Mouse (Mus musculus): ENCODE data around the gene Fut2. TPM values are rescaled to one million over a fixed set of nuclear protein-coding genes. Genes with fewer than 3 reads are reported as not detected.

Gene Fut2
- polyA plus RNA-seq, 1 experiment: 1.2 TPM

DNA sequence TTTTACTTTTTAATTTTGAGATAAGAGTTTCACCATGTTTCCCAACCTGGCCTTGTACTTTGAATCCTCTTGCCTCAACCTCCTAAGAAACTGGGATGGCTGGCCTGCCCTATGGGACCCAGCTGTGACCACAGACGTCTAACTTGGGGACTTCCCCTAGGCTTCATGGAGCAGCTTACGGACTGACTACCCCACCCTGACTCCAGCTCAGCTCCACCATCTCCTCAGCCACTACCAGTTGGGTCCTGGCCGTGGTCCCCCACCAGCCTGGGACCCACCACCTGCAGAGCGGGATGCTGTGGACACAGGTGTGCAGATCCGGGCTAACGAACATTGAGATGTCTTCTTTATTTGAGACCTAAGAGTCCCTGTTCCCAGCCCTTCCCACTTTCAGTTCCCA lies 28.5 kb downstream of the Fut2 start:
- H3K4me3 ChIP-seq (ENCODE audit: low read depth, low read length): no peak overlapping the region
- 87% methylated on average over 6 of the region's 6 CpGs for WGBS
- peaks cover 4% of the 10 kb centered on the region for H3K4me1 ChIP-seq (ENCODE audit: control insufficient read depth, insufficient read depth, insufficient read length, low read length)
- peaks cover 26% of the 10 kb centered on the region; the same call in 1 of the 2 replicates for H3K27me3 ChIP-seq (ENCODE audit: control insufficient read depth, insufficient read depth, low read length)
- H3K27ac ChIP-seq (ENCODE audit: insufficient read depth, low read depth, low read length): no peak overlapping the region
- TF ChIP-seq CTCF (IDR thresholded peaks at IDR 0.05; ENCODE audit: extremely low read depth, insufficient read length, insufficient replicate concordance, low read depth, low read length) (no peak), POLR2A (IDR thresholded peaks at IDR 0.05; ENCODE audit: low read depth, low read length) (no peak)
- no peaks in the 10 kb centered on the region for H3K36me3 ChIP-seq (ENCODE audit: control insufficient read depth, insufficient read depth, low read length)

DNA sequence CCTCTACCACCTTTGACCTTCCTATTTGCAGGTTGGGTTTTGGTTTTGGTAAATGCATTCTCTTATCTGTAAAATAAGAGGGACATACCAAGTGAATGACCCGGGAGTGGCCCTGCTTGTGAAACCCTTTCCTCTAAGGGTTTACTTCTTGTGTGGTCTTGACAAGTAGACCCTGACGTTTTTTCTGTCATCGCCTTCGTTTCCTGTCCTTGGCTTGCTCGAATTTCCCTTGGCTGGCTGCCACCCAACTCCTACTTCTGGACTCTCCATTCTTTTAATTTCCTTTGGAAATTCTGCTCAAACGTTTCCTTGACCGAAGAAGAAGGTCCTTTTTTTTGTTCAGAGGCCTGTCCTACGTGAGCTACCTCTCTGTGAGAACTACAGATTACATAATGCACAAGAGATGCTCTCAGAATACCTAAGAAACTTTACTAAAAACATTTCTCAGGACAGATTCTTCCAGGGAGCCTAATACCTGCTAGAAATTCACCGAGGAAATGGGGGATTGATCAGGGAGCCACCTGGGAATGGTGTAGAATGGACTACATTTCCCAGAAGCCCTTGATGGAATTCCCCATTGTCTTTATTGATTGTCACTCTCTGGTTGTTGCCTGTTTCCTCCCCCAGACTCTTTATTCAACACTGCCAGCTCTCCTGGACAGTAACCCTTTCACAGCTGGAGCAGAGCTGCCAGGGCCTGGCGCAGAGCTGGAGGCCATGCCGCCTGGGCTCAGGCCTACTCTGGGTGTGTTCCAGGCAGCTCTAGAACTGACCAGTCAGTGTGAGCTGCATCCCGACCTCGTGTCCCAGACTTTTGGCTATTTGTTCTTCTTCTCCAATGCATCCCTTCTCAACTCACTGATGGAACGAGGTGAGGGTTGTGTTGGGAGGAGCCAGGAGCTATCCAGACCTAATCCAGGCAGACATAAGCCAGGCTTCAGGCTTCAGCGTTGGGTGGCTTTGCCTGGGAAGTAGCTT lies 30.2 kb downstream of the Fut2 start:
- H3K4me3 ChIP-seq (ENCODE audit: low read depth, low read length): no peak overlapping the region
- WGBS: 79% methylated on average over 15 of the region's 15 CpGs
- H3K27ac ChIP-seq (ENCODE audit: insufficient read depth, low read depth, low read length): no peak overlapping the region
- TF ChIP-seq POLR2A (IDR thresholded peaks at IDR 0.05; ENCODE audit: low read depth, low read length) (no peak), CTCF (IDR thresholded peaks at IDR 0.05; ENCODE audit: extremely low read depth, insufficient read length, insufficient replicate concordance, low read depth, low read length) (no peak)
- no peaks in the 10 kb centered on the region for H3K36me3 ChIP-seq (ENCODE audit: control insufficient read depth, insufficient read depth, low read length)
- H3K4me1 ChIP-seq (ENCODE audit: control insufficient read depth, insufficient read depth, insufficient read length, low read length): peaks cover 4% of the 10 kb centered on the region
- H3K27me3 ChIP-seq (ENCODE audit: control insufficient read depth, insufficient read depth, low read length): peaks cover 26% of the 10 kb centered on the region

DNA sequence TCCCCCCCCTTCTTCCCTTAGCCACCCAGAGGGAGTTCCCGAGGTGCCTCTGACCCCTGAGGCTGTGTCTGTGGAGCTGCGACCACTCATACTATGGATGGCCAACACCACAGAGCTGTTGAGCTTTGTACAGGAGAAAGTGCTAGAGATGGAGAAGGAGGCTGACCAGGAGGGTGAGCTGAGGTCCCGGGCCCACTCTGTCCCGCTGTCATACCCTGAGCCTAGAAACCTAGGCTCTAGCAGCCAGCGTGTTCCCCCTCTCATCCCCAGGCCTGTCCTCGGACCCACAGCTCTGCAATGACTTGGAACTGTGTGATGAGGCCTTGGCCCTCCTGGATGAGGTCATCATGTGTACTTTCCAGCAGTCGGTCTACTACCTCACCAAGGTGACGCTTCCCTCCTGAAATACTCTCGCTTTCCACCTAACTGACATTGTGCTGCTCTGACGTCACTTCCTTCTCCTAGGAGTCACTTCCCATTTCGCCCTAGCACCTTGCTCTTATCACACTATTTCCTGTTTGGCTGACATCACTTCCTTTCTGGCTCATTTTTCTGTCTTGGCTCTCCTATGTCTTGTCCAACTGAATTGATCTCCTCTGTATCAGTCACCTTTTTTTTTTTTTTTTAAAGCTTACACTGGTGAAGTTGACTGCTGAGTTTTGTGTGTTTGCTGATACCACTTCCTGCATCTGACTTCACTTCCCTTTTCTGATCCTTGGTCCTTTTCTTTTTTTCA lies 31.1 kb downstream of the Fut2 start:
- WGBS: 79% methylated on average over 11 of the region's 11 CpGs
- H3K4me1 ChIP-seq (ENCODE audit: control insufficient read depth, insufficient read depth, insufficient read length, low read length): peaks cover 4% of the 10 kb centered on the region
- no peak overlapping the region for H3K4me3 ChIP-seq (ENCODE audit: low read depth, low read length)
- H3K27ac ChIP-seq (ENCODE audit: insufficient read depth, low read depth, low read length): peak overlapping the region; percentile 6; the same call in 1 of the 2 replicates
- peaks cover 25% of the 10 kb centered on the region for H3K27me3 ChIP-seq (ENCODE audit: control insufficient read depth, insufficient read depth, low read length)
- TF ChIP-seq POLR2A (IDR thresholded peaks at IDR 0.05; ENCODE audit: low read depth, low read length) (no peak), CTCF (IDR thresholded peaks at IDR 0.05; ENCODE audit: extremely low read depth, insufficient read length, insufficient replicate concordance, low read depth, low read length) (no peak)
- H3K36me3 ChIP-seq (ENCODE audit: control insufficient read depth, insufficient read depth, low read length): no peaks in the 10 kb centered on the region

DNA sequence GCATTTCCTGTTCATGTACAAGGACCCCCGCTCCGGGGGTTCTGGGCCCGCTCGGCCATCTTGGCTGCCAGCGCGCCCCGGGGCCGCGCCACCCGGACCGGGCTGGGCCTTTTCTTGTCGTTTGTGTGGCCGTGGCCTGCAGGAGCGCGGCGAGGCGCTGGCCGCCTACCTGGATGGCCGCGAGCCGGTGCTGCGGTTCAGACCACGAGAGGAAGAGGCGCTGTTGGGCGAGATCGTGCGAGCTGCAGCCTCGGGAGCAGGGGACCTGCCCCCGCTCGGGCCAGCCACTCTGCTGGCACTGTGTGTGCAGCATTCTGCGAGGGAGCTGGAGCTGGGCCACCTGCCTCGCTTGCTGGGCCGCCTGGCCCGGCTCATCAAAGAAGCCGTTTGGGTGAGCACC lies 33.7 kb downstream of the Fut2 start:
- peaks cover 2% of the 10 kb centered on the region for H3K4me1 ChIP-seq (ENCODE audit: control insufficient read depth, insufficient read depth, insufficient read length, low read length)
- no peaks in the 10 kb centered on the region for H3K36me3 ChIP-seq (ENCODE audit: control insufficient read depth, insufficient read depth, low read length)
- no peak overlapping the region for H3K27ac ChIP-seq (ENCODE audit: insufficient read depth, low read depth, low read length)
- TF ChIP-seq CTCF (IDR thresholded peaks at IDR 0.05; ENCODE audit: extremely low read depth, insufficient read length, insufficient replicate concordance, low read depth, low read length): no peak
- no peak for TF ChIP-seq POLR2A (IDR thresholded peaks at IDR 0.05; ENCODE audit: low read depth, low read length)
- H3K4me3 ChIP-seq (ENCODE audit: low read depth, low read length): no peak overlapping the region
- 33% methylated on average over 35 of the region's 35 CpGs for WGBS
- H3K27me3 ChIP-seq (ENCODE audit: control insufficient read depth, insufficient read depth, low read length): peaks cover 36% of the 10 kb centered on the region

DNA sequence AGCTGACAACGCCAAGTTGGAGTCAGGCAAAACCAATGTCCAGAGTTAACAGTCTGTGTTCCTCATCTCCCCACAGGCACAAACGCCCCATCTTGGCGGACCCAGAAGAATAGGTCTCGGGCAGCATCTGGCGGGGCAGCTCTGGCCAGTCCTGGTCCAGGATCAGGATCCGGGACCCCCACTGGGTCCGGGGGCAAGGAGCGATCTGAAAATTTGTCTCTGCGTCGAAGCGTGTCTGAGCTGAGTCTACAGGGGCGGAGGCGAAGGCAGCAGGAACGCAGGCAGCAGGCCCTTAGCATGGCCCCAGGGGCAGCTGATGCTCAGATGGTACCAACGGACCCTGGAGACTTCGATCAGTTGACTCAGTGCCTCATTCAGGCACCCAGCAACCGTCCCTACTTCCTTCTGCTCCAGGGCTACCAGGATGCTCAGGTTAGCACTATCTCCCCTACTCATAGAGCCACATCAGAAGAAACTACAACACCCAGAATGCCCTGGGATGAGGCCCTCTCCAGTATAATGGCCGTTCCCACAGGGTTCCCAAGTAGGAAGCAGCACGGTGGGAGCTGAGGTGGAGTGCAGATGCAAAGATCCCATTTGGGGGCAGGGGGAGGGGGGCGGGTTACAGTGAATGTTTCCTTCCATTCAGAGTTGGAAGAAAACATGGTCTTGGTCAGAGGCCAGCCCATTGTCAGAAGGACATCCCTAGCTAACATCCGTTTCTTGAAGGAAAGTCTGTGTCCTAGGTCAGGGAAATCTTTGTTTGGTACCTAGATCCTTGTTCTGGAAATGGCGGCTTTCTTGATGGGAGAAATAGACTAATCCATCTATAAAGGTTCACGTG lies 35.9 kb downstream of the Fut2 start:
- H3K27me3 ChIP-seq (ENCODE audit: control insufficient read depth, insufficient read depth, low read length): peaks cover 35% of the 10 kb centered on the region
- no peak overlapping the region for H3K27ac ChIP-seq (ENCODE audit: insufficient read depth, low read depth, low read length)
- H3K36me3 ChIP-seq (ENCODE audit: control insufficient read depth, insufficient read depth, low read length): no peaks in the 10 kb centered on the region
- TF ChIP-seq POLR2A (IDR thresholded peaks at IDR 0.05; ENCODE audit: low read depth, low read length) (no peak), CTCF (IDR thresholded peaks at IDR 0.05; ENCODE audit: extremely low read depth, insufficient read length, insufficient replicate concordance, low read depth, low read length) (no peak)
- peaks cover 2% of the 10 kb centered on the region for H3K4me1 ChIP-seq (ENCODE audit: control insufficient read depth, insufficient read depth, insufficient read length, low read length)
- 81% methylated on average over 23 of the region's 23 CpGs for WGBS
- H3K4me3 ChIP-seq (ENCODE audit: low read depth, low read length): no peak overlapping the region

DNA sequence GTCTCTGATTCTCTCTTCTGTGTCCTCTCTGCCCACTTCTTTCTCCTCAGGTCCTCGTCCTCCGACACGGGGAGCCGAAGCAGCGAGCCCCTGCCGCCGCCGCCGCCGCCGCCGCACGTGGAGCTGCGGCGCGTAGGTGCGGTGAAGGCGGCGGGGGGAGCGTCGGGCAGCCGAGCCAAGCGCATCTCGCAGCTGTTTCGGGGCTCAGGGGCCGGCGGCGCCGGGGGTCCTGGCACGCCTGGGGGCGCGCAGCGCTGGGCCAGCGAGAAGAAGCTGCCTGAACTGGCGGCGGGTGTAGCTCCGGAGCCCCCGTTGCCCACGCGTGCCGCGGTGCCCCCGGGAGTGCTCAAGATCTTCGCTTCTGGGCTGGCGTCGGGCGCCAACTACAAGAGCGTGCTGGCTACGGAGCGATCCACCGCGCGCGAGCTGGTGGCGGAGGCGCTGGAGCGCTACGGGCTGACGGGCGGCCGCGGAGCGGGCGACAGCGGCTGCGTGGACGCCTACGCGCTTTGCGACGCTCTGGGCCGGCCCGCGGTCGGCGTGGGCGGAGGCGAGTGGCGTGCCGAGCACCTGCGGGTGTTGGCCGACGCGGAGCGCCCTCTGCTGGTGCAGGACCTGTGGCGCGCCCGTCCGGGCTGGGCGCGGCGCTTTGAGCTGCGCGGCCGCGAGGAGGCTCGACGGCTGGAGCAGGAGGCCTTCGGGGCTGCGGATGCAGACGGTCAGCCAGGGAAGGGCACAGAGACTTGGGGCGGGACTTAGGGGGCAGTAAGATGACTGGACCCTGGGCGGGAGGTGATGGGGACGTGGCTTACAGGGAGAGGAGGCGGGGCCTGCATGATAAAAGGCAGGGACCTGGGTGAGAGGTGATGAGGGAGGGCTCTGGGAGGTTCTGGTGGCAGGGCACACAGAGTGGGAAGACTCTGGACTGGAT lies 37.6 kb downstream of the Fut2 start:
- Histone ChIP-seq H3K36me3 (ENCODE audit: control insufficient read depth, insufficient read depth, low read length) (no peaks in the 10 kb centered on the region), H3K27me3 (ENCODE audit: control insufficient read depth, insufficient read depth, low read length) (peaks cover 35% of the 10 kb centered on the region), H3K4me3 (ENCODE audit: low read depth, low read length) (peak overlapping the region; percentile 59), H3K27ac (ENCODE audit: insufficient read depth, low read depth, low read length) (peak overlapping the region; percentile 17; the same call in 1 of the 2 replicates), H3K4me1 (ENCODE audit: control insufficient read depth, insufficient read depth, insufficient read length, low read length) (no peaks in the 10 kb centered on the region; the same call in 1 of the 2 replicates)
- TF ChIP-seq POLR2A (IDR thresholded peaks at IDR 0.05; ENCODE audit: low read depth, low read length) (no peak; the same call in 1 of the 2 replicates), CTCF (IDR thresholded peaks at IDR 0.05; ENCODE audit: extremely low read depth, insufficient read length, insufficient replicate concordance, low read depth, low read length) (peak; percentile 87)
- WGBS: 2% methylated on average over 104 of the region's 105 CpGs
